Mouse (Mus musculus): ENCODE data around the gene Fh1. TPM values are rescaled to one million over a fixed set of nuclear protein-coding genes. Genes with fewer than 3 reads are reported as not detected.

Fh1 gene
- total RNA-seq, 2 experiments from 2014 or later = 509 to 577 TPM

GRCm38 (mm10) chr1:175561806-175562205 is 63.6 kb downstream of the Fh1 start:
- DNase-seq = no peak
- intact Hi-C loops (cut with DNase I) = no loop called here

GRCm38 (mm10) chr1:175554641-175555040 is 70.8 kb downstream of the Fh1 start:
- DNase-seq = no peak
- intact Hi-C loops (cut with DNase I) = no loop called here

- DNase-seq = no peak
- intact Hi-C loops (cut with DNase I) = no loop called here
These were observed 73.0 kb downstream of the Fh1 start for GRCm38 (mm10) chr1:175552474-175552873.

- DNase-seq = no peak
- intact Hi-C loops (cut with DNase I) = no loop called here
These were observed 74.8 kb downstream of the Fh1 start for GRCm38 (mm10) chr1:175550586-175550985.

Other genes starting within 250 kb of the Fh1 start
- 1 to 10 TPM; 1.8 to 4.5 TPM for gene Rgs7, start 133.1 kb downstream of the Fh1 start, total RNA-seq (2021)
- under 1 TPM; 0.26 to 0.47 TPM for gene Kmo, start 5.3 kb downstream of the Fh1 start, total RNA-seq (2021)
- 1 to 10 TPM; 7.0 to 7.7 TPM for gene Opn3, start 67.1 kb upstream of the Fh1 start, total RNA-seq (2021)
- gene Chml, start 67.3 kb upstream of the Fh1 start, total RNA-seq (2021) = 10 to 100 TPM; 12.5 to 13.4 TPM
- gene Wdr64, start 73.0 kb upstream of the Fh1 start, total RNA-seq (2021) = not detected